Mouse (Mus musculus) G1E (cell line): ENCODE measurements around the gene Kif3b. TPM values are rescaled to one million over a fixed set of nuclear protein-coding genes. Genes with fewer than 3 reads are reported as not detected.

ENCODE experiments used
- ATAC-seq: 2 replicates; pipeline ENCODE4 v1.8.0; 2016; ENCODE audit warnings: mild to moderate bottlenecking; ENCODE audit not compliant: insufficient number of reproducible peaks, poor library complexity, low FRiP score, severe bottlenecking; ENCODE audit errors: extremely low read depth
- DNase-seq: peaks from one replicate; pipeline ENCODE4 v3.0.0; 2012; ENCODE audit warnings: low spot score
- H3K27me3 ChIP-seq: 2 replicates; pipeline ENCODE4 v1.6.1; 2012; ENCODE audit warnings: mild to moderate bottlenecking, low read length, inconsistent platforms; ENCODE audit not compliant: insufficient read depth
- H3K36me3 ChIP-seq: replicated peaks from 2 replicates; pipeline ENCODE3; 2012; ENCODE audit warnings: mild to moderate bottlenecking, inconsistent platforms
- H3K4me1 ChIP-seq: 2 replicates; pipeline ENCODE4 v1.6.1; 2012; ENCODE audit warnings: low read depth, low read length, inconsistent platforms, mixed read lengths; ENCODE audit not compliant: insufficient read depth
- H3K4me3 ChIP-seq: 2 replicates; pipeline ENCODE4 v1.5.1; 2012; ENCODE audit warnings: low read depth, mild to moderate bottlenecking, inconsistent platforms, low read length, moderate library complexity, mixed read lengths
- H3K9me3 ChIP-seq: replicated peaks from 2 replicates; pipeline ENCODE4 v1.6.1; 2012; ENCODE audit warnings: inconsistent platforms
- CTCF ChIP-seq: IDR thresholded peaks from 2 replicates; pipeline ENCODE4 v1.5.1; 2012; ENCODE audit warnings: low read depth, low read length, inconsistent platforms, mixed read lengths
- GATA1 ChIP-seq: IDR thresholded peaks from 2 replicates; pipeline ENCODE4 v1.6.1; 2012; ENCODE audit warnings: borderline replicate concordance, low read length, inconsistent platforms, mixed read lengths
- GATA2 ChIP-seq: IDR thresholded peaks from 2 replicates; pipeline ENCODE4 v1.6.1; 2012; ENCODE audit warnings: low read depth, low read length, inconsistent platforms, borderline replicate concordance
- POLR2AphosphoS5 ChIP-seq: IDR thresholded peaks from 2 replicates; pipeline ENCODE4 v1.6.1; 2012; ENCODE audit warnings: low read depth, low read length, inconsistent platforms; ENCODE audit not compliant: insufficient replicate concordance
- TAL1 ChIP-seq: conservative IDR thresholded peaks from 2 replicates; pipeline ENCODE4 v1.6.1; 2012; ENCODE audit warnings: low read depth, low read length, inconsistent platforms, mixed read lengths
- polyA plus RNA-seq: library from polyadenylated mRNA; stranded (reverse); fragments of >175 nt; gene quantifications from 2 replicates; pipeline ENCODE4 v1.2.3, GENCODE M21; 2012
- total RNA-seq, 2 experiments: library from RNA; stranded (forward) in 1 of 2; stranded (reverse) in 1 of 2; fragments of 200-1000 nt in 1 of 2; fragments of >200 nt in 1 of 2; fragmentation: Nextera tagmentation in 1 of 2; gene quantifications; 2 replicates each; pipeline ENCODE4 v1.2.3; 2014 to 2017

The Kif3b gene
- total and polyA plus RNA-seq, 3 experiments: 3.7 to 26.1 (median 12.9) TPM

DNA sequence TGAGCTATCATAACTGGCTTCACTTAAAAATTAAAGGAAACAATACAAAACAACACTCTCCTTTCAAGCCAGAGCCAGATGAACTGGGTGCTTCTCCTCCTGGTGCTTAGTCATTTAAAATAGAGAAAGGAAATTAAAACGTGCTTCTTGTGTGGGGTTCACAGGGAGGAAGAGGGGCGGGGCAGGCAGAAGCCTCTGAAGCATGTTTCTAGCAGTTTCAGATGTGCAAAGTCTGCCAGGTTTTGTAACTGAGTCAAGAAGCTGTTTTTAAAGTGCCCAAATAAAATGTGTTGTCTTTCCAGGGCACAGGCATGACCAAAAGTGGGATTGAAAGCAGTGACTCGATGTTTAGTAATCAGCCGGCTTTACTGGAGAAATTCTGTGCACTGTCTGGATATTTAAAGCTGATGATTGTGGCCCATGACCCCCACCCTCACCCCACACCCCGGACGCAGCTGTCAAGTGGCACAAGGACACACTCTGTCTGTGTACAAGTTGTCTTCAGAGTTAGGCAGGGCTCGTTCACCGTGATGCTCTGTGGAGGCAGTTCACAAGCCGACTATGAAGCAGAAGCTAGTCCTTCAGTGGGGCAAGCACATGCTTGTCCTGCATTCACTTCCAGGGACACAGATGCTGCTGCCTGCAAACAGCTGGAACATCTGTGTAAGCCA lies 34.6 kb downstream of the Kif3b start:
- ATAC-seq (no peak), DNase-seq (no peak)
- no peaks in the 10 kb centered on the region for H3K9me3 ChIP-seq
- TF ChIP-seq TAL1 (no peak), GATA2 (no peak), GATA1 (no peak), POLR2AphosphoS5 (no peak), CTCF (no peak)
- no peak overlapping the region for H3K4me3 ChIP-seq
- peaks cover 80% of the 10 kb centered on the region for H3K36me3 ChIP-seq
- H3K27me3 ChIP-seq: no peaks in the 10 kb centered on the region
- no peaks in the 10 kb centered on the region; the same call in none of the 2 replicates for H3K4me1 ChIP-seq

DNA sequence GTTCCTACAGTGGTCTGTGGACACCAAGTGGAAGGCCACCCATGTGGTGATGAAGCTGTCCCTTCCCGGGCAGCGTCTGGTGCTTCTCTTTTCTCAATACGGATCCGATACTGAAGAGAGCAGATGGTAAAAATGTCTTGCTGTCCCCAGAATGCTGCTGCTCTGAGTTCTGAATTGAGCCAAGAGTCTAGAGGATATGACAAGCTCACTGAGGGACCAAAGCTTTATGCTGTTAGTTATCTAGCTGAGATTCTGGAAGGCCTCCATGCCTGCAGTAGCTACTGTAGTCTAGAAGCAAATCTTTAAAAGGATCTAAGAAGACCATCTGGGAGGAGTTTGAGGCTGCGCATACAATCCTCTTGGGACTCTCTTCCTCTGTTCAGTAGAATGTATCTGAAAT lies 41.1 kb downstream of the Kif3b start:
- Histone ChIP-seq H3K4me1 (peaks cover 4% of the 10 kb centered on the region), H3K4me3 (no peak overlapping the region), H3K9me3 (no peaks in the 10 kb centered on the region), H3K36me3 (peaks cover 62% of the 10 kb centered on the region), H3K27me3 (no peaks in the 10 kb centered on the region)
- DNase-seq (no peak), ATAC-seq (no peak)
- no peak for TF ChIP-seq POLR2AphosphoS5
- no peak for TF ChIP-seq GATA2
- no peak for TF ChIP-seq GATA1
- no peak for TF ChIP-seq TAL1
- TF ChIP-seq CTCF: no peak

DNA sequence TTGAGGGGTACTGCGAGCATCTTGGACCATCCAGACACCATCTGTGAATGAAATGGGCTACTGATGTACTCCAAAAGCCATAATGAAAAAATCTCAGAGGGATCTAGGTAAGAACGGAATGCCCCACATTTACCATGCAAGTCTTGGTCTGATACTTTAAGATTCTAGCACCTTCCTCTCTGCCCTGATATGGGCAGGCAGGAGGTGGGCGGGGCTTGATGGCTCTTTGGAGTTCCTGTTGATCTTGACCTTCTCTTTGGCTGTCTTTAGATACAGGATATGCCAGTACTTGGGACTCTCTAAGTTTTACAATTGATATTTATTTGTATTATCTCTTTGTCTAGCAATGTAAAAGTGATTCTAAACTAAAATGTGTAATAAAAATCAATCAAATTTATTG lies 41.8 kb downstream of the Kif3b start:
- Histone ChIP-seq H3K4me3 (no peak overlapping the region), H3K36me3 (peaks cover 58% of the 10 kb centered on the region), H3K4me1 (peaks cover 4% of the 10 kb centered on the region), H3K27me3 (no peaks in the 10 kb centered on the region), H3K9me3 (no peaks in the 10 kb centered on the region)
- TF ChIP-seq GATA2 (no peak), GATA1 (no peak), POLR2AphosphoS5 (no peak), CTCF (no peak), TAL1 (no peak)
- ATAC-seq (no peak), DNase-seq (no peak)

DNA sequence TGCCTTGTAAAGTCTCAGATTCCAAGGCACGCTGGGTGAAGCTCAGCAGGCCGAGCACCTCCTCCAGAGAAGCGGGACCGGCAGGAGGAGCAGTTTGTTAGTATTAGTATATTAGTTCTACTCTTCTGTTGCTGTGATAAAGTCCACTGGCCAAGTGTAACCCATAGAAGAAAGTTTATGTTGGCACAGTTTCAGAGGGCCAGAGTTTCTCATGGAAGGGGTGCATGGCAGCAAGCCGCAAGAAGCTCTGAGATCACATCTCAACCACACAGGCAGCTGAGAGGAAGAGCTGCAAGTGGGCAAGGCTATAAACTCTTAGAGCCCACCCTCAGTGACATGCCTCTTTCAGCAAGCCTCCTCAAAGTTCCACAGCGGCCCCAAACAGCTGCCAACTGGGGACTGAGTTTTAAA lies 42.6 kb downstream of the Kif3b start:
- ATAC-seq: no peak
- TF ChIP-seq CTCF (no peak), POLR2AphosphoS5 (no peak), GATA2 (no peak), TAL1 (no peak), GATA1 (no peak)
- Histone ChIP-seq H3K4me1 (peaks cover 4% of the 10 kb centered on the region), H3K27me3 (no peaks in the 10 kb centered on the region), H3K9me3 (no peaks in the 10 kb centered on the region), H3K4me3 (no peak overlapping the region), H3K36me3 (peaks cover 53% of the 10 kb centered on the region)
- DNase-seq: no peak

DNA sequence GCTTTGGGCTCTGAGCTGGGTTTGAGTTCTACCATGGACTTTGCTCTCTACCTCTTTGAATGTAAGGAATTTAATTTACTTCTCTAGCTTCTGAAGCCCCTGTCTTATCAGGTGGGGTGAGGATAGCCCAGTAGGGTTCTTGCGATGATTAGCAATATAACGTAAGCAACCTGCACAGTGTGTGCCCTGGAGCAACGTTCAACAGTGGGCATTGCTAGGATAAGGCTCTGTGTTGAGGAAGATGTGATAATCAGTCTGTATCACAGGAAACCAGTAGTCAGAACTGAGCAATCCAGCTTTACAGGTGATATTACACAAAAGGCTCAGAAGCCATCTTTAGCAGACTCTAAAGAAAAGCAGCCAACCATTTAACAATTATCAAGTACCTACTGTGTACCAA lies 43.1 kb downstream of the Kif3b start:
- H3K36me3 ChIP-seq: peaks cover 51% of the 10 kb centered on the region
- ATAC-seq (no peak), DNase-seq (no peak)
- H3K27me3 ChIP-seq: no peaks in the 10 kb centered on the region
- TF ChIP-seq GATA2 (no peak), GATA1 (no peak), TAL1 (no peak)
- H3K4me1 ChIP-seq: peaks cover 4% of the 10 kb centered on the region
- H3K9me3 ChIP-seq: no peaks in the 10 kb centered on the region
- H3K4me3 ChIP-seq: no peak overlapping the region

DNA sequence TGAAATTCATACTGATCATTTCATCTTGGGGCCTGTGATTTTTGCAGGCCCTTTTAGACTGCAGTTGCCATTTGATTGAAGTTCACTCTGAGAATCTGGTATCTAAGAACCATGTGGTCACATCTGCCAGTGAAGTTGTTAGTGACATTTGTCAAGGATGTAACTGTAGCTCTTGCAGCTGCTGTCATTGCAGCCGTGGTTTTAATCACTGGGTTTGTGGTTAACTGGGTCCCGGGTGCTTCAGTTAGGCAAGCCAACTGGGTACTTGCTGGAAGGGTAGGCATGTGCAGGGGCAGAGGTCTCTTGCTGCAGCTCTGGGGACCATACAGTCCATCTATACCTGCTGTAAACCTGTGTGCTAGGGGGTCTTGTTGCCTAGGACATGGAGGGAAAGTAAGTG lies 44.9 kb downstream of the Kif3b start:
- Histone ChIP-seq H3K36me3 (peaks cover 39% of the 10 kb centered on the region), H3K4me1 (peaks cover 4% of the 10 kb centered on the region), H3K9me3 (no peaks in the 10 kb centered on the region), H3K4me3 (no peak overlapping the region), H3K27me3 (no peaks in the 10 kb centered on the region)
- no peak for TF ChIP-seq POLR2AphosphoS5
- no peak for TF ChIP-seq CTCF
- no peak for TF ChIP-seq GATA1
- TF ChIP-seq GATA2: no peak
- TF ChIP-seq TAL1: no peak
- no peak for ATAC-seq
- DNase-seq: no peak
